Comparison of ENCODE assay signal across 8 mouse cellular contexts in the genomic region with DNA sequence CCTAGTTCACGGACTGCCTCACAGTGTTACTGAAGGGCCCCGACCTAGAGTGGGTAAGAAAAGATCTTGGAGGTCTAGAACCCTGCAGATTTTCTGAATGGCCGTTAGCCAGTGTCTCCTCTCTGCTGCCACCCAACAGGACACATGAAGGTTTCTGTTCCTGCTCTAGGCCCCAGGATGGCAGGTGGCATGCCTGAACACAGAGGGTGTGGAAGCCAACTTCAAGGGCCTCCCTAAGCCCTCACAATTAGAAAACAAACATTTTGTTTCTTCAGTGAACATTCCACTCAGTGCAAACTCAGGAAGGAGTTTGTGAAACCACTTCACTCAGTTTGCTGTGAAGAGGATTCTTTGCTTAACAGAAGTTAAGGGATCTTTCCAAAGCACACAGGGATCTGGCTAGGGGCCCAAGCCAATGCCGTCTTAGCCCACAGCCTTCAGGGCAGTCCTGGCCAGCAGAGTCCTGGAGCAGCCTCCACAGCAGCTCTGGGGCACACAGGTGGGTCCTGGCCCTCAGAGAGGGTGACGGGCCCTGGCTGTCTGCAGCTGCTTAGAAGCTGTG.
DNase-seq lines count a peak whose midpoint lies in the region; ATAC-seq and TF ChIP-seq lines count a peak whose summit lies in the region.

No protein-coding gene starts in this region.

- 17% methylated on average over 5 of the region's 5 CpGs for WGBS in cerebellum, adult 2 months
- 53% methylated on average over 5 of the region's 5 CpGs for WGBS in kidney, adult 2 months
- WGBS in kidney, embryonic 15.5 days, result 88% methylated on average over 5 of the region's 5 CpGs
- WGBS in thymus, adult 2 months, result 94% methylated on average over 5 of the region's 5 CpGs

- no peaks in the 10 kb centered on the region for H3K27me3 ChIP-seq in cerebellum, adult 2 months (ENCODE audit: control insufficient read depth, insufficient read depth, low read length)
- H3K27me3 ChIP-seq in kidney, adult 2 months (replicated peaks; ENCODE audit: control insufficient read depth, insufficient read depth, low read length), result no peaks in the 10 kb centered on the region
- no peaks in the 10 kb centered on the region for H3K27me3 ChIP-seq in kidney, embryonic 15.5 days
- H3K27me3 ChIP-seq in thymus, adult 2 months (ENCODE audit: control insufficient read depth, insufficient read depth, low read length), result no peaks in the 10 kb centered on the region

- no peak for TF ChIP-seq CTCF in cerebellum, adult 2 months (IDR thresholded peaks at IDR 0.05; ENCODE audit: borderline replicate concordance, insufficient read depth, low read depth, low read length)
- TF ChIP-seq CTCF in kidney, adult 2 months (conservative IDR thresholded peaks at IDR 0.05; ENCODE audit: insufficient read depth, insufficient read length, low read depth, low read length), result no peak
- TF ChIP-seq CTCF in thymus, adult 2 months (IDR thresholded peaks at IDR 0.05; ENCODE audit: borderline replicate concordance, control insufficient read depth, extremely low read depth, insufficient read depth, low read length, poor library complexity), result no peak

- ATAC-seq in cerebellum, adult (ENCODE audit: insufficient number of reproducible peaks, low FRiP score, low TSS enrichment), result no peak
- ATAC-seq in kidney, embryonic 15.5 days (replicated peaks; ENCODE audit: low FRiP score), result no peak

- no peaks in the 10 kb centered on the region for H3K36me3 ChIP-seq in kidney, adult 2 months (ENCODE audit: control insufficient read depth, insufficient read depth, low read length)
- H3K36me3 ChIP-seq in kidney, embryonic 15.5 days, result no peaks in the 10 kb centered on the region
- no peaks in the 10 kb centered on the region for H3K36me3 ChIP-seq in thymus, adult 2 months (ENCODE audit: control insufficient read depth, insufficient read depth, low read length)

- DNase-seq in cerebellum, adult 2 months, result peak in 1 of 2 experiments; percentile 61
- DNase-seq in kidney, adult 2 months, result peak; percentile 60
- DNase-seq in kidney, postnatal 14 days, result peak; percentile 45
- DNase-seq in lung, postnatal 4 days, result peak; percentile 81 to 90
- DNase-seq in thymus, adult 2 months, result no peak
- DNase-seq in adrenal gland, adult 8-10 months, result no peak

- H3K4me2 ChIP-seq in kidney, embryonic 15.5 days, result no peak overlapping the region

- H3K9me3 ChIP-seq in kidney, embryonic 15.5 days (replicated peaks), result no peaks in the 10 kb centered on the region

- H3K9ac ChIP-seq in kidney, embryonic 15.5 days, result no peak overlapping the region

- peaks cover 71% of the 10 kb centered on the region for H3K4me1 ChIP-seq in cerebellum, adult 2 months (ENCODE audit: control insufficient read depth, insufficient read depth, low read length)
- peaks cover 39% of the 10 kb centered on the region for H3K4me1 ChIP-seq in kidney, adult 2 months (ENCODE audit: control insufficient read depth, insufficient read depth, low read length)
- peaks cover 30% of the 10 kb centered on the region for H3K4me1 ChIP-seq in kidney, embryonic 15.5 days
- H3K4me1 ChIP-seq in thymus, adult 2 months (replicated peaks; ENCODE audit: control insufficient read depth, insufficient read depth, low read length), result peaks cover 9% of the 10 kb centered on the region

- TF ChIP-seq POLR2A in cerebellum, adult 2 months (IDR thresholded peaks at IDR 0.05; ENCODE audit: borderline replicate concordance, insufficient read depth, low read length), result no peak
- no peak for TF ChIP-seq POLR2A in kidney, adult 2 months (IDR thresholded peaks at IDR 0.05; ENCODE audit: low read depth, low read length)
- no peak for TF ChIP-seq POLR2A in thymus, adult 2 months (IDR thresholded peaks at IDR 0.05; ENCODE audit: control insufficient read depth, extremely low read depth, insufficient read depth, low read length, poor library complexity)

- H3K27ac ChIP-seq in cerebellum, adult 2 months (ENCODE audit: insufficient read depth, low read length), result peak overlapping the region; percentile 87
- H3K27ac ChIP-seq in kidney, adult 2 months (ENCODE audit: insufficient read depth, low read depth, low read length), result peak overlapping the region; percentile 79
- no peak overlapping the region for H3K27ac ChIP-seq in kidney, embryonic 15.5 days
- no peak overlapping the region for H3K27ac ChIP-seq in thymus, adult 2 months (ENCODE audit: control insufficient read depth, insufficient read depth, low read length)

- H3K4me3 ChIP-seq in cerebellum, adult 2 months (replicated peaks; ENCODE audit: insufficient read depth, low read depth, low read length), result no peak overlapping the region
- no peak overlapping the region for H3K4me3 ChIP-seq in kidney, adult 2 months (ENCODE audit: insufficient read depth, low read depth, low read length)
- H3K4me3 ChIP-seq in kidney, embryonic 15.5 days (replicated peaks), result no peak overlapping the region
- H3K4me3 ChIP-seq in thymus, adult 2 months (ENCODE audit: control insufficient read depth, insufficient read depth, low read length), result no peak overlapping the region

Comparison
In these comparisons a context has a peak if more than half of its experiments do, and no peak if none do; other contexts are left out.
1. H3K27ac ChIP-seq: peak in cerebellum, adult 2 months (single experiment) and kidney, adult 2 months (single experiment); none in kidney, embryonic 15.5 days (single experiment) and thymus, adult 2 months (single experiment).
2. DNase-seq: peak in kidney, adult 2 months (single experiment), kidney, postnatal 14 days (single experiment) and lung, postnatal 4 days (2 of 2); none in thymus, adult 2 months (single experiment) and adrenal gland, adult 8-10 months (single experiment).